Mouse (Mus musculus): ENCODE data around the gene Slit1.

The Slit1 gene

DNA sequence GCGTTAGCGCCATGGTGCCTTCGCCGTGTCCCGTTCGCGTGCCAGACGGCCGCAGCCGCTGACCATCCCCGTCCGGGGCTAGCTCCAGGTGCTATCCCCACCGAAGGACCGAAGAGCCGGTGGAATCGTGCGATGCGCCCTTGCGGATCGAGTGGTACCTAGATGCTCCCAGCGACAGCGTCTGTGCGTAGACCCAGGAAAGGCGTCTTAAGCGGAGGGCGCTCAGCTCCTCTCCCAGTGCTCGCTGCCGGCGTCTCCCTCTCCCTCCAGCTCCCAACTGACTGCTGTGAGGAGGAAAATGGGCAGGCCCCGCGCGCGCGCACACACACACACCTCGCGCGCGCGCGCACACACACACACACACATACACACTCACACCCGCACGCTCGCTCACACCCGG, at the start of gene Slit1:
Gene Slit1, minus strand, starts transcription at position 270 of the 400 bp plus-strand sequence.
- DNase-seq, result no peak

DNA sequence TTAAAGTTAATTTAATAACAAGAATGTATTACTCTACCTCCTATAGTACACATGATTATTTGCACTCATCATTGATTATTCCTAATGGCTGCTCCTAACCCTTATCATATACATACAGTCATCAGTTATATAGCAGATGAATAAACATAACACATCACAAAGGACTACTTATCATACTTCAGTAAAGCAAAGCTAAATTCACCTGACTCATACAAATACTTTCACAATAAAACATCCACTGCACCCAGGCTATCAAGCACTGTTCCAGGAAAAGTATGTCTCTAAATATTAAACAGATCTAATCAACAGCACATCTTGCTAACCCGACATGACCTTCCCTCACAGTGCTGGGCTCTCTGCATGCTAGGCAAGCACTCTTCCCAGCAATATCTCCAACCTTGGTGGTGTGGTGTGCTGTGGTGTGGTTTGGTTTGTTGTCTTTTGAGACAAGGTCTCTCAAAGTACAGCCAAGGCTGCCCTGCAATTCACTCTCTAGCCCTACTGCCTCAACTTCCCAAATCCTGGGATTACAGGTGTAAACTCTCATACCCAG, 49.5 kb upstream of the Slit1 start:
- DNase-seq, result no peak

DNA sequence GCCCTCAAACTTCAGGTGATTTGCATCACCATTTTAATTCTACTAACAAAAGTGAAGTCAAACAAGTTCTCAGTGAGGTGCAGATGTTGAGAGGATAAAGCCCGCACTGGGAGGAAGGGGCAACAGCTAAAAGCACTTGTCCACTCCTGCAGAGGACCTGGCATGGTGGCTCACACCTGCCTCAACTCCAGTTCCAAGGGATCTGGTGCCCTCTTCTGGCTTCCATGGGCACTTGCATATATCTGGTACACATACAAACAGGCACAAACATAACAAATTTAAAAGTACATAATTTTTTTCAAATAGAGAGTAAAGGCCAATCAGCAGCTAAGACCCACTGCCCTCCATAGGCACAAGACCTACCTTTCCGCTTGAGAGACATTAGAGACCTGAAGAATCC, 47.9 kb upstream of the Slit1 start:
- no peak for DNase-seq

DNA sequence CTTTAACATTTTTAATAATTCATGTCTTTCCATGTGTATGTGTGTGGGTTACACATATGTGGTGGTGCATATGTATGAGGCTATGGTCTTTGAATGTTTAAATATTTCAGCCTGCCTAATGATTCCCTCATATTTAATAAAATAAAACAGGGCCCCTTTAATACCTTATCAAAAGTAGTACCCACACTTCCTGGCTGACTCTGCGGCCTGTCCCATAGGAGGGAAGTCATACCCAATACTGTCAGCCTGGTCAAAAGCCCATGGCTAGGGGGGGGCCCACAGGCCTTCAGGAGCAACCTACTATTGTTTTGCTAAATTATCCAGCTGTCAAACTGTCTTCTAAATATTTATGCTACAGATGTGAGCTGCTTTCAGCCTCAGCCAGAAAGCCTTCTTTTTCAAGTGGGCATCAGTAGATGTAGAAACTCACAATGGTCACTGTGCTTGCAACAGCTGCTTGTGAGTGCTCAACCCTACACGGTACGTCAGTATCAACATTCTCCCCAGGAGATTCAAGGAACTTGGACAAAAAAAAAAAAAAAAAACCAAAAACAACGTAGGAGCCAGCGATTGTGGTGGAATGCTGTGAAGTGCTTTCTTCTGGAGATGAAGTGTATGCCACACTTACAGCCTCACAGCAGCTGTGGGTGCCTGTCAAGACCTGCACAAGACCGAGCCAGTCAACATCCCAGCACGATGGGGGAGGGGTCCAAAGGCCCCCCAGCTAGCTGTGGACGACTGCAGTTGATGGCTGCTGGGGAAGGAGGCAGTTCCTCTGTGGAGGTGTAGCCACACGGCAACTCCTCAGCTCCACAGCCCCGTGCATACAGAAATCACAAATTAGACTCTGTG, 45.9 kb upstream of the Slit1 start:
- DNase-seq, result no peak

DNA sequence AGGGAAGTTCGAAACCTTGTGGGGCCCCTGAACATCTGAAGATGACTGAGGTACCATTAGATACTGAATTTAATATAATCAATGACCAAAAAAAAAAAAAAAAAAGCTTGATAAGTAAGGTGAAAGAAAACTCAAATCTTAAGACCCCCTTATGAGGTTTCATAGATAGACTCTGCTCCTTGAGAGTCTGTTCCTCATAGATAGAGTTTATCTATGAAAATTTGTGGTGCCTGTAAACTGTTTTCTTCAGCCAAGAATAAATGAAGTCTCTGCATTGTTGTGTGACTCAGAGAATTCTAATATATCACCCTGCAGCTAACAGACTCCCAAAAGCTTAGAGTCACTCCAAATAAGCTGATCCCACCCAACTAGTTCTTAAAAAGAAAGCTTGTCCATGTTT, 43.4 kb upstream of the Slit1 start:
- DNase-seq, result no peak

DNA sequence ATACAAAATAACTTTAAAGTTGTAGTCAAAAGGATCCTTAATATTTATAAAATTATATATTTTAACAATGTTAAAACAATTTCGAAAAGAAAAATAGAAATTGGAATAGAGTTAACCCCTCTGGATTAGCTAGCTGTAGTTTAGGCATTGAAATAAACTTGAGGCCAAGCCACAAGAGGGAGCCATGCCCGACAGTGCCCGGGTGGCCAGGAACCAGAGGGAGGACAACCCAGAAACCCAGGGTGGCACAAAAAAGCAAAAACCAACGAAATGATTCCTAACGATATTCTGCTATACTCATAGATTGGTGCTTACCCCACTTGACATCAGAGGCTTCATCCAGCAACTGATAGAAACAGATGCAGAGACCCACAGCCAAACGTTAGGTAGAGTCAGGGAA, 34.0 kb upstream of the Slit1 start:
- no peak for DNase-seq

DNA sequence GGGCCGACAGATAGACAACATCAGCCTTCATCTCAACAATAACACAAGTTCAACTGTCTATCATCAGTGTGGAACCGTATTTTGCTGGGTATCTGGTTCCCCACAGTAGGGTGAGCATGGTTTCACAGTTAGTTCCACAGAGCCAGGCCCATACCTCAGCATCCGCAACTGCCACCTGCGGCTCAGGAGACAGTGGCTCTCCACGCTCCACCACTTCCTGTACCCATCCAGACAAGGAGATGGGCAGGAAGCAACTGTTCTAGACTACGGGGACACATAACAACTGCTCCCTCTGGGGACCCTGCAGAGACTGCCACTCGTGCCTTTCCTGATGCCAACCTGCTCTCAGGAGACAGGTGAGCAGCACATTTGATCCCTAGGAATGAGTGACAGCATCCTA, 25.2 kb upstream of the Slit1 start:
- no peak for DNase-seq

DNA sequence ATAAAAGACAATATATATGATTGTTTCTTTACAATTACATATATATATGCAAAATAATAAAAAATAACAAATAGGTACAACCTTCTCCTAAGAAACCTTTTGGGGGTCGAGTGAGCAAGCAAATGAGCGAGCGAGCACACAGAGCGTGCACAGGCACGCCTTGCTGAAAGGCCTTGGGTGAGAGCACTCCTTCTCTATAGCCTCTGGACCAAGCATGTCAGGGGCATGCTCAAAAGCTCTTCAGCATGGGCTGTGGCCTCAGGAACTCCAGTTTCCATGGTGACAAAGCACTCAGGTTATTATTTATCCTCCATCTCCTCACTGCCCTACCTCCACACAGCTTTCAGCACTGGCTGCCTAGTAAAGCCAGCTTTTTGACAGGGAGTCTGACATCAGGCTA, 23.2 kb upstream of the Slit1 start:
- DNase-seq, result no peak

DNA sequence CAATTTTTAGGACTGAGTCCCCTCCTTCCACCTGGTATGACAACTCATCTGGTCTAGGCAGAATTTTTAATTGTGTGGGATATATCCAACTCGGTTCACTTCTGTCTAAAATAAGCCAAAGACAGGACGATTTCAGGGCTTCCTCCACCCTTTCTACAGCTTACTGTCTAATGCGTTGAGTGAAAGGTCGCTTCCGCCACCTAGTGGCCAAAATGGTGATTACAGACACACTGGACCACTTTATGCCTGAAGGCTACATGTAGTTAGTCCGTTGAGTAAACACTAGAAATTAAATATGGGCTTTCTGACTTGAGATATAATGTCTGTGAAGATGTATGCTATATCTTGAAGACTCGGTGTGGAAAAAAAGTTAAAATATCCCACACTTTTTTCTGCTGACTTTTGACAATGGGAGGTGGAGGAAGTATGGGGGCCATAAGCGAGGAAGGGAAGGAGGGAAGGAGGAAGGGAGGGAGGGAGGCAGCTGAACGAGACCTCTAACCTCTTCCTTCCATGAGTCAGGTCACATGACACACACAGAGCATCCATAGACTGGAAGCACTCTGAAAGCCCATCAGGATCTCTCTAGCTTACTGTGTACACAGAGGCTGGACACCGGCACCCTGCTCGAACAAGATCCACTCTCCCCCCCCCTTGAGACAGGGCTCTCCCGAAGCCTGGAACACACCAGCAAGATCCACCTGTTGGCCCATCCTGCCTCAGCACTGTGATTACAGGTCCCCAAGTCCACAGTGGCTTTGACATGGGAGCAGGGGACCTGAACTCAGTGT, 20.6 kb upstream of the Slit1 start:
- DNase-seq, result peak; percentile 64

DNA sequence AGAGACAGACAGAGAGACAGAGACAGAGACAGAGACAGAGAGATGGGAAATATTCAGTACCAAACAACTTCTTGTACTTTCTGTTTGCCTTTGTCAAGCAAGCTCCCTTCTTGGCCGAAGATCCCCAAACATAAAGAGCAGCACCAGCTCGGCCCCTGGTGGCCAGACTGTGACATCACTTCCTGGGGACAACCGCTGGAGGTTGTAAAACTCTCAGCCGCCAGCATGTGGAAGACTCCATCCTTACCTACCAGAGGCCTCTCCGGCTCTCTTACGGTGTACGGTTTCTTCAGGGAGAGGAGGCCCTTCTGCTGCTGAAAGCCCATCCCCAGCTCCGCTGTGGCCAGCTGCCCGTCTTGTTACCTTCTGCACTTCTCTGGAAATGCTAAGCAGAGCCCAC, 18.1 kb upstream of the Slit1 start:
- DNase-seq, result no peak

DNA sequence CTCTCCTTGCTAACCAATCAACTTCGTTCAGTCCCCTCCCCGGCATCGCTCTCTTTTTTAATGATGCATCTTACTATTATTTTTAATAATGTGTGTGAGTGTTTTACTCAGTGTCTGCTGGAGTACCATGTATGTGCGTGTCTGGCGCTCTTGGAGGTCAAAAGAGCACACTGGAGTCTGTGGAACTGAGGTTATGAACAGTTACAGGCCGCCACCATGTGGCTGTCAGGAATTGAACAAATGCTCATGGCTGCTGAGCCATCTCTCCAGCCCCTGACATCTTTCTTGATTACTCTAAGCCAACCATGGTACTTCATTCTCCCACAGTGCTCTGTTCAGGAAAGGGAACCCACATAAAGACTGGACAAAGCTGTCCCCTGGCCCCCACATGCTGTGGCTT, 16.3 kb upstream of the Slit1 start:
- DNase-seq, result no peak

DNA sequence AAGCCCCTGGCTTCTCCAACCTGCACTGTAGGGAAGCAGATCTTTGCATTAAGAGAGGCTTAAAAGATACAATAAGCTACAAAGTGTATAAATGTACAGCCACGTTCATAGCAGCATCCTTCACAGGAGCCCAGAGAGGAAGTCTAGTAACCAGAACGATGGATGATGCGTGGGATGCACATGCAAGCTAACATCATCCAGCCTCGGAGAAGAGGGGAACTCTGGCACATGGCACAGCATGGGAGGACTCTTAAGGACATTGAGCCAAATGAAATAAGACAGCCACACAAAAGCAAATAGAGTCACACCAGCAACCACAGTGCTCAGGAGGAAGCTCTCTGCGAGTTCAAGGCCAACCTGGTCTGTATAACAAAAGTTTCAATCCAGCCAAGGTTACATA, 15.8 kb upstream of the Slit1 start:
- DNase-seq, result no peak

DNA sequence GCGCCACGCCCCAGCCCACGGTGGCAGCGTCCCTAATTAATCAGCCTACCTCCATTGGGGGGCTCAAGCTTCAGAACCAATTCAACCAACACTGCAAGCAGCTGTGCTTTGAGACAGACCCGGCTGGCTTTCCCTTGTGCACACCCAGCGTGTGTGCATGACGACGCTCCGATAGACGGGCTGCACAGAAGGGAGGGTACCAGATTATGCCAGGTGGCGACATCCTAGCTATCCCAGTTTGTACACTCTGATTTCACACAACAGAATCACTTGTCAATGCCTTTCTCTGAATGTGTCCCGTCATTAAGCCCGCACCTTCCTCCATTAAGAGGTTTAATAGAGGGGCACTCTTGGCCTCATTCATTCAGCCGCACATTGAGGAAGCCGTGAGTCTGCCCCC, 11.3 kb upstream of the Slit1 start:
- no peak for DNase-seq

DNA sequence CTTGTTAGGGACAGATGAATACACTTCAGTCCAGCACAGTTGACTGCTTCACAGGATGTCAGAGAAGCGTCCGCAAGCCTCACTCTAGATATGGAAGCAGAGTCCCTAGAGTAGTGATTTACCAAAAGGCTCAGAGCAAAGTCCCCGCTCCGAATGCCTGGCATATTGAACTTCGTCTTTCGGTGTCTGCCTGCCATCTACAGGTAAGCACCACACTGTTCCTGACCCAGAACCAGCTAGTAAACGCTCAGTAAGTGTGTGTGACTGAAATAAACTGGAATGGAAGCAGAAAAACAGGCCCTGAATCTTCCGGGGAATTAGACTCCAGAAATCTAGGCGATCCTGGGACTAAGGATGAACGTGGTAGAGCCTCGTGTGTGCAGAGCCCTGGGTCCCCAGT, 8.4 kb upstream of the Slit1 start:
- no peak for DNase-seq

DNA sequence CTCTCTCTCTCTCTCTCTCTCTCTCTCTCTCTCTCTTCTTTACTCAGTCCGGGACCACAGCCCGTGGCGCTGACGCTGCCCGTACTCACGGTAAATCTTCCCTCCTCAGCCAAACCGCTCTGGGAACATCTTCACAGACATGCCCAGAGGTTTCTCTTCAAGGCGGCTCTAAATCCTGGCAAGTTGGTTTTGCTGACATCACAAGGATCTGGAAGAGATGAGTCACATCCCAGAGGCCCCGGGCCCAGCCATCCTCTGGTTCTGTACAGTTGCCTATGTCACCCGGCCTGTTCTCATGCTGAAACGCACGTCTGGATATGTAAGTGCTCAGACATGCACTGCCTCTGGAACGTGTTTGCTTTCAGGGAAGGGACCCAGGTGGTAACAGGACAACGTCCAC, 4.0 kb upstream of the Slit1 start:
- no peak for DNase-seq

DNA sequence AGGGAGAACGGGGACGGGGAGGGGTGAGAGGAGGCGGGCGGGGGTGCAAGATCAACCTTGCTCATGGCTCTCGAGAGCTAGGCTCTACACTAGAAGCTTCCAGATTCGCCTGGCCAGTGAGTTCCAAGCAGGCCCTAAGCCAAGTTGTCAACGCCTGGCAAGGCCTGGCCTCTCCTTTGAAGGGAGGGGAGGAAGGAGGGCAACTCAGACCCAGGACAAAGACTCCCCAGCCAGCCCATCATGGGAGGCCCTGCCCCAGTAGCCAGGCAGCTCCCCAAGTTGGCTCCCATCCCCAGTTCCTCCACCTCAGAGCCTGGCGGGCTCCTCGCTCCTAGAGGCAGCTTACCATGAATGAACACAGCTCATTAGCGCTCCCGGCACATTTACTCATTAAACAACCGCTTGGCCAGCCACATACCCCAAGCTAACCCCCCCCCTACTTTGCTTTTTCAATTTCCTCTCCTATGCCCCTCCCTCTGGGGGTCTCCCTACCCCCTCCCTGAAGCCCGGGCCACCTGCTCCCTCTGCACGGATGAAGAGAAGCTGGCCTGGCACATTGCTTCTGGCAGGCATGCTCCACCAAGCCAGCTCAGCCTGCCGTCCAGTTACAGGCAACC, 2.6 kb upstream of the Slit1 start:
- DNase-seq, result peak; percentile 6

DNA sequence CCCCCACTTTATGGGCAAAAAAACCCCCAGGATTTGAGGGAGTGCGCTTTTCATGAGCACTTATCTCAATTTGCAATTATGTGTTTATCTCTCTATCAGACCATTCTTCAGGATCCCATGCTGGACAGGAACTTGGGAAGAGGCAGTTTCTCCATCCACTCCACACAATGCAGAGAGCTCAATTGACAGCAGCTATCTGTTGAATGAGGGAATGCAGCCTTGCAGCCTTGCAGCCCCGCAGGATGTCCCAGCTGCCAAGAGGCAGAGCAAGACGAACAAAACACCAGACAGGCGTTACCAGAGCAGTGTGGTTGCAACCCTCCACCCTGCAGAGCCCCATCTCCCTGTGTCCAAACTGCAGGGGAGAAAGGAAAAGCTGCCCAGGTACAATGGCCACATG, 4.6 kb downstream of the Slit1 start:
- no peak for DNase-seq

DNA sequence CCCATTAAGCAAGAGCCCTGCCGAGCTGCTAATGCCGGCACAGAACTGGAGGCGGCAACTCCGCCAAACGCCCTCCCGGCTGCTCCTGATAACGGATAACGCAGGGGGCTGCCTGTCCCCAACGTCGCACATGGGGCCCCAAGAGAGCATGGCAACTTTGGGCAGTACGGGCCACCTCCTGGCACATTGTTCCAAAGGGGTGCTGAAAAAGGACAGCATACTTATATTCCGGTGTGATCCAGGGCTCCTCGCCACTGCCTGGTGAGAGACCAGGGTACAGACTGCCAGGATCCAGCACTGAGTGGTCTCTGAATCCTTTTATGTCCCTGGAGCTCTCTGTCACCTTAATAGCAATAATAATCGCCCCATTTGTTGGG, 5.0 kb downstream of the Slit1 start:
- no peak for DNase-seq

DNA sequence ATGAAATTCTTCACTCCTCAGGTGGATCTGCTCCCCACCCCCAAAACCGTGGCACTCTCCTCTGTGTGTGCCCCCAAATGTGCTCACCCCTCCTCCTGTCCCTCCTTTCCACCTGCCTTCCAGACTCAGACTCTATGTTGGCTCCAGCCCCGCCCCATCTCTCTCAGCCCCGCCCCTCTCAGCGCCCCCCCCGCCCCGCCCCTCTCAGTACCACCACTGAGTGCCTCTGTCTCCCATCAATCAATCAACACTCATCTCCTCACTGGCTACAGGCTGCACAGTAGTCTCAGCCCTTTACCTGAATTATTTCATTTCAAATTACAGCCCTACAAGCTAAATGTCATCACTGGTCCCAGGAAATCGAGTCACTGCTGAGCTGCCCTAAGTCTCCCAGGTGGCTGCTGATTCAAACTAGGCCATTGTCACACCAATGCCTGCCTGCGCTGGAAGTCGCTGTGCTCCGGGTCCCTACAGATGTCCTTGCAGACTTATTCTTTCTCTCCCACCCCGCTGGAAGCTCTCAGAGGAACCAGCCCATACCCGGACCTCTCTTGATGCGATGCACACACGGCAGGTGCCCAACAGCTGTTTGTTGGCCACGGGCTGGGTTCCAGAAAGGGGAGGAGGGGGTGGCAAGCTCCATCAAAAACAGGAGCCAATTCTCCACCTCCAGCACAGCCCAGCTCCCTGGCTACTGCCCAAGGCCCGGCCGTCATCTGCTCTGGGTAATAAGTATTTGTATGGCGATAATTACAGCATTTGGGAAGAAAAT, 5.6 kb downstream of the Slit1 start:
- no peak for DNase-seq

DNA sequence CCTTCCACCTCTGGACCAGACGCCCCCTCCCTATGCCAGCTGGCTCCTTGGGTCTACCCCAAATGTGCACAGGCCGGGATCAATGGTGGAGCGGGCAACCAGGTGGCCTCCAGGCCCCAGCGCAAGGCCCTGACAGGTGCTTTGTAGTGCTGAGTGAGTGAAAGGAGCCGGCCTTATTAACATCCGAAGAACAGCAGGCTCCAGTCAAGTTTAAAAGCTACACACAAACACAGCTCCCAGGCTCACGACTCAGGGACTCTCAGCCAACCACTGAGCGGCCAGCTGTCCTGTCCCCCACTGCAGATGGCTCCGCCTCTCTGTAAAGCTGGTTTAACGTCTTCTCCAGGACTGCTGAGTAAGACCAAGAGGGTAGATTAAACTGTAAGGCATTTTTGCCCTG, 8.8 kb downstream of the Slit1 start:
- DNase-seq, result no peak

DNA sequence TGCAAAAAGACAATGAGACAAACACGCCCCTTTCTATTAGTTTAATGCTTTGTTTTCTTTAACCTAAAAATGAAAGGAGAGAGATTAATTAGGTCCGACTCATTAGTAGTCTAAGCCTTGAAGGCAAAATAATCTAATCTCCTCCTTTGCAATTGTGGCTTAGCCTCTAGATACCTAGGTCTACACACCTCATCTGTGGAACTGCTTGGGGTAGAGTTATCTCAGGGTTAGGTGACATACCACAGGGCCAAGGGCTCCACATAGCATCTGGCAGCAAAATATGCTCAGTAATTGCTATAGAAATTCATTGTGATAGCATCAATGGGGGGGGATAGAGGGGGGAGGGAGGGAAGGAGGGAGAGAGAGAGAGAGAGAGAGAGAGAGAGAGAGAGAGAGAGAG, 18.0 kb downstream of the Slit1 start:
- DNase-seq, result no peak

DNA sequence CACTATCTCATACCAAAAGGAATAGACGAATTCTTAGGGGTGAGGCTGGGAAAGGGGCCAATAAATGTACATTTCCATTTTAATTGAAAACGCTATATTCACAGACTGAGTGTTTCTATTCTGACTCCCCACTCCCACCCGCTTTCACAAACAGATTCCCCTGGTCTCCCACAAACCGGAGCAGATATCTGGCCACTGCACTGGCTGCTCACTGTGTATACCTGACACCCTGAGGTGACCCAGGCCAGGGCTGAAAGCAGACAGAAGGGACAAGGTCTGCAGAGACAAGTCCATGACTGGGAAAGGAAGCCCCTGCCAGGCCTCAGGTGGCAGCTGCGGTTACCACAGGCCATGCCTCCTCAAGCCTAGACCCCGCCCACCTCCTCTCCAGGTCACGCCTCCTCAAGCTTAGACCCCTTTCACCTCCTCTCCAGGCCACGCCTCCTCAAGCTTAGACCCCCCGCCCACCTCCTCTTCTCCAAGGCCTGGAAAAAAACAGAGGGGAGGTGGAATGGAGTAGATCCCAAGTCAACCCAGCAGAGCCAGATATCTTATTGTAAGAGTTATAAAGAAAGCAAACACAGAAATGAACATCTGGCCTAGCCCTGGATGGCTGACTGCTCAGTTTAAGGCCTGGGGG, 18.5 kb downstream of the Slit1 start:
- DNase-seq, result no peak

Data from cerebellum, adult 11 months (tissue).